Mouse (Mus musculus): ENCODE measurements around the gene Dtx3. TPM values are rescaled to one million over a fixed set of nuclear protein-coding genes. Genes with fewer than 3 reads are reported as not detected.

Gene Dtx3
- polyA plus RNA-seq, 1 experiment = 67.9 TPM

DNA sequence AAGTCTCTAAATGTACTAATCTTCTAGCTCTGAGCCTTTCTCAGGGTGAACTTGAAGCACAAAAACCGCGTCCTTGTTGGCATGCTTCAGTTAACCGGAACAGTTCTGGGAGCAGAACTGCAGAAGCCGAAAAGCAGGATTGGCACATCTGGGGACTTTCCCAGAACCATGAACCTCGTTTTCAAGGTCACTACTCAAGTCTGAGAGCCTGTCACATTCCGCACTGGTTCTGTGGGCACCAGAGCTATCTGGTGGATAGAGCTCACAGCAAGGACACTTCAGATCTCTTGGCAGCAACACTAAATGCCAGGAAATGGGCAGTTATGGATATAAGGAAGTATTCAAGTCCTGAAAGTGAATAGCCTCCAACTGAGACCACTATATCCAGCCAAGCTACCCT lies 48.4 kb downstream of the Dtx3 start:
- Histone ChIP-seq H3K27ac (ENCODE audit: insufficient read depth, low read length) (no peak overlapping the region), H3K36me3 (ENCODE audit: control insufficient read depth, insufficient read depth, low read length) (no peaks in the 10 kb centered on the region), H3K4me1 (ENCODE audit: control insufficient read depth, insufficient read depth, insufficient read length) (peaks cover 5% of the 10 kb centered on the region; the same call in 1 of the 2 replicates), H3K27me3 (ENCODE audit: control insufficient read depth, insufficient read depth, low read length) (no peaks in the 10 kb centered on the region), H3K4me3 (ENCODE audit: extremely low read depth, insufficient read depth, insufficient read length) (no peak overlapping the region)
- 79% methylated on average over 6 of the region's 6 CpGs for WGBS
- TF ChIP-seq POLR2A (IDR thresholded peaks at IDR 0.05; ENCODE audit: low read depth, low read length) (no peak), CTCF (IDR thresholded peaks at IDR 0.05; ENCODE audit: extremely low read depth, insufficient read depth, insufficient read length, insufficient replicate concordance) (no peak)
- DNase-seq (ENCODE audit: low read depth in 1 of 2, low spot score in 2 of 2) = no peak

DNA sequence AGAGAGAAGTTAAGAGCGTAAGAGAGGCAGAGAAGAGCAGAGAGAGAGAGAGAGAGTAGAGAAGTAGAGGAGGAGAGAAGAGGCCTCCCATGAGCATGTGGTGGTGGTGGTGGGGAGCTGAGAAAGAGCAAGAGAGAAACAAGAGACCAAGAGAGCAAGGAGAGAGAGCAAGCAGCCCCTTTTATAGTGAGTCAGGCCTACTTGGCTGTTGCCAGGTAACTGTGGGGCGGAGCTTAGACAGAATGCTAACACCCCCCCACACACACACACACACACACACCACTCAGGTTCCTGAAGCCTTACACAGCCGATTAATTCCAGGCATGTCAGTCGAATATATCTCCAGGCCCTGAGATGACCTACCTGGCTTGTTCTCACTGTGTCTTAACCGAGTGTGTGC lies 50.2 kb downstream of the Dtx3 start:
- H3K27me3 ChIP-seq (ENCODE audit: control insufficient read depth, insufficient read depth, low read length) = no peaks in the 10 kb centered on the region
- no peaks in the 10 kb centered on the region for H3K36me3 ChIP-seq (ENCODE audit: control insufficient read depth, insufficient read depth, low read length)
- DNase-seq (ENCODE audit: low read depth in 1 of 2, low spot score in 2 of 2) = no peak
- H3K4me3 ChIP-seq (ENCODE audit: extremely low read depth, insufficient read depth, insufficient read length) = no peak overlapping the region
- no peak for TF ChIP-seq CTCF (IDR thresholded peaks at IDR 0.05; ENCODE audit: extremely low read depth, insufficient read depth, insufficient read length, insufficient replicate concordance)
- no peak for TF ChIP-seq POLR2A (IDR thresholded peaks at IDR 0.05; ENCODE audit: low read depth, low read length)
- H3K27ac ChIP-seq (ENCODE audit: insufficient read depth, low read length) = 0 out of 2 replicates have a peak overlapping the region, but pooled peaks have one; percentile 19
- 86% methylated on average over 5 of the region's 5 CpGs for WGBS
- H3K4me1 ChIP-seq (ENCODE audit: control insufficient read depth, insufficient read depth, insufficient read length) = peaks cover 17% of the 10 kb centered on the region; the same call in 1 of the 2 replicates

DNA sequence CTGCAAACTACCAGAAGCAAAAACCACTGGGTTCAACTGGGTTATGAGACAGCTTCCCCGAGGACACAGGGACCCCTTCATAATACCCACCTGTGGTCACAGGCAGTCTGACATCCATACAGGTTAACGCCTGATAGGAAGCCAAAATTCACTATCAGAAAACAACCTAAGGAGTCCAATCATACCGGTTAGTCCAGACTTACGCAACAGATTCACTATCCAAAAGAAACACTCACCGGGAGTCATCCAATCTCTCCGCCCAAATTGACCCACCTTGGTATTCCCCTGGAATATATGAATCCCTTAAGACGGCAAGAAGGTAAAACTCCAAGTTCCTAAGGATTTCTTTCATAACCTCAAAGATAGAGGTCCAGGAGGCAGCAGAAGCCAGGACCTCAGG lies 51.0 kb downstream of the Dtx3 start:
- Histone ChIP-seq H3K27me3 (ENCODE audit: control insufficient read depth, insufficient read depth, low read length) (no peaks in the 10 kb centered on the region), H3K36me3 (ENCODE audit: control insufficient read depth, insufficient read depth, low read length) (no peaks in the 10 kb centered on the region), H3K27ac (ENCODE audit: insufficient read depth, low read length) (0 out of 2 replicates have a peak overlapping the region, but pooled peaks have one; percentile 43), H3K4me1 (ENCODE audit: control insufficient read depth, insufficient read depth, insufficient read length) (peaks cover 17% of the 10 kb centered on the region; the same call in 1 of the 2 replicates), H3K4me3 (ENCODE audit: extremely low read depth, insufficient read depth, insufficient read length) (no peak overlapping the region)
- DNase-seq (ENCODE audit: low read depth in 1 of 2, low spot score in 2 of 2) = no peak
- WGBS = 88% methylated on average over 7 of the region's 7 CpGs
- no peak for TF ChIP-seq POLR2A (IDR thresholded peaks at IDR 0.05; ENCODE audit: low read depth, low read length)

GRCm38 (mm10) chr10:127143228-127143627 lies 52.3 kb downstream of the Dtx3 start:
- H3K4me1 ChIP-seq (ENCODE audit: control insufficient read depth, insufficient read depth, insufficient read length) = peaks cover 17% of the 10 kb centered on the region; the same call in 1 of the 2 replicates
- TF ChIP-seq POLR2A (IDR thresholded peaks at IDR 0.05; ENCODE audit: low read depth, low read length) (no peak), CTCF (IDR thresholded peaks at IDR 0.05; ENCODE audit: extremely low read depth, insufficient read depth, insufficient read length, insufficient replicate concordance) (no peak)
- H3K4me3 ChIP-seq (ENCODE audit: extremely low read depth, insufficient read depth, insufficient read length) = no peak overlapping the region
- H3K27me3 ChIP-seq (ENCODE audit: control insufficient read depth, insufficient read depth, low read length) = no peaks in the 10 kb centered on the region
- H3K36me3 ChIP-seq (ENCODE audit: control insufficient read depth, insufficient read depth, low read length) = no peaks in the 10 kb centered on the region
- DNase-seq (ENCODE audit: low read depth in 1 of 2, low spot score in 2 of 2) = no peak
- no peak overlapping the region for H3K27ac ChIP-seq (ENCODE audit: insufficient read depth, low read length)
- WGBS = 95% methylated on average over 8 of the region's 8 CpGs

- H3K27ac ChIP-seq (ENCODE audit: insufficient read depth, low read length) = peak overlapping the region; percentile 92
- no peak overlapping the region for H3K4me3 ChIP-seq (ENCODE audit: extremely low read depth, insufficient read depth, insufficient read length)
- 23% methylated on average over 8 of the region's 8 CpGs for WGBS
- no peaks in the 10 kb centered on the region for H3K36me3 ChIP-seq (ENCODE audit: control insufficient read depth, insufficient read depth, low read length)
- no peaks in the 10 kb centered on the region for H3K27me3 ChIP-seq (ENCODE audit: control insufficient read depth, insufficient read depth, low read length)
- H3K4me1 ChIP-seq (ENCODE audit: control insufficient read depth, insufficient read depth, insufficient read length) = peaks cover 28% of the 10 kb centered on the region; the same call in 1 of the 2 replicates
- DNase-seq (ENCODE audit: low read depth in 1 of 2, low spot score in 2 of 2) = peak in 1 of 2 experiments; percentile 68
- no peak for TF ChIP-seq CTCF (IDR thresholded peaks at IDR 0.05; ENCODE audit: extremely low read depth, insufficient read depth, insufficient read length, insufficient replicate concordance)
- no peak for TF ChIP-seq POLR2A (IDR thresholded peaks at IDR 0.05; ENCODE audit: low read depth, low read length)
Measured at GRCm38 (mm10) chr10:127141500-127141899, 54.0 kb downstream of the Dtx3 start.

DNA sequence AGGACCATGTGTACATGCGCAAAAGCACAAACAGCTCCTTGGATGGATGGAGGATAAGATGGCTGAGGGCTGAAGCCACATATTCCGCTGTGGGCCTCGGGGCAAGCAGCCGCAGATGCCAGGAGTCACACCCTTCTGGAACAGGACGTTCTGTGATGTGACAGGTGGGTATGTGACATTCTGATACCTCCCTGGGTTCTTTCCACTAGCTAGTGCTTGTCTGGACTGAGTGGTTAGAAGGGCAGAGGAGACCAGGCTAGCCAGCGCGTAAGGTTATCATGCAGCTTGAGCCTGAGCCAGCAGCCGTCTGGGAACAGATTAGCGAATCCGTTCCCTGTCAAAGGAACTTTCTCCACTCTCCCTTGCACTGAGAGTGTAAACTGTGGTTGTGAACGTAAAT lies 54.6 kb downstream of the Dtx3 start:
- DNase-seq (ENCODE audit: low read depth in 1 of 2, low spot score in 2 of 2) = no peak
- Histone ChIP-seq H3K27me3 (ENCODE audit: control insufficient read depth, insufficient read depth, low read length) (no peaks in the 10 kb centered on the region), H3K36me3 (ENCODE audit: control insufficient read depth, insufficient read depth, low read length) (no peaks in the 10 kb centered on the region), H3K4me3 (ENCODE audit: extremely low read depth, insufficient read depth, insufficient read length) (no peak overlapping the region), H3K27ac (ENCODE audit: insufficient read depth, low read length) (peak overlapping the region; percentile 92), H3K4me1 (ENCODE audit: control insufficient read depth, insufficient read depth, insufficient read length) (peaks cover 31% of the 10 kb centered on the region; the same call in 1 of the 2 replicates)
- TF ChIP-seq CTCF (IDR thresholded peaks at IDR 0.05; ENCODE audit: extremely low read depth, insufficient read depth, insufficient read length, insufficient replicate concordance) (no peak), POLR2A (IDR thresholded peaks at IDR 0.05; ENCODE audit: low read depth, low read length) (no peak)
- 70% methylated on average over 11 of the region's 11 CpGs for WGBS

Other genes with a start within 250 kb of the Dtx3 start
- 61.4 and 67.3 TPM in 2 replicates for gene Ctdsp2, start 217.0 kb downstream of the Dtx3 start, polyA plus RNA-seq (2012; rRNA removed)
- gene Avil, start 195.0 kb downstream of the Dtx3 start, polyA plus RNA-seq (2012; rRNA removed) = 0.06 and 0.09 TPM in 2 replicates
- 17.1 and 26.3 TPM in 2 replicates for gene Tsfm, start 164.9 kb downstream of the Dtx3 start, polyA plus RNA-seq (2012; rRNA removed)
- 14.6 and 14.9 TPM in 2 replicates for gene Mettl1, start 154.3 kb downstream of the Dtx3 start, polyA plus RNA-seq (2012; rRNA removed)
- gene Eef1akmt3, start 154.2 kb downstream of the Dtx3 start, polyA plus RNA-seq (2012; rRNA removed) = 0.35 and 0.42 TPM in 2 replicates
- 0.20 and 0.26 TPM in 2 replicates for gene Cyp27b1, start 147.5 kb downstream of the Dtx3 start, polyA plus RNA-seq (2012; rRNA removed)
- 3.1 and 4.1 TPM in 2 replicates for gene March9, start 135.5 kb downstream of the Dtx3 start, polyA plus RNA-seq (2012; rRNA removed)
- gene Cdk4, start 132.2 kb downstream of the Dtx3 start, polyA plus RNA-seq (2012; rRNA removed) = 106 and 140 TPM in 2 replicates
- 29.9 and 32.4 TPM in 2 replicates for gene Tspan31, start 125.5 kb downstream of the Dtx3 start, polyA plus RNA-seq (2012; rRNA removed)
- 45.6 and 60.9 TPM in 2 replicates for gene Agap2, start 120.4 kb downstream of the Dtx3 start, polyA plus RNA-seq (2012; rRNA removed)
- 48.7 and 57.4 TPM in 2 replicates for gene Os9, start 74.6 kb downstream of the Dtx3 start, polyA plus RNA-seq (2012; rRNA removed)
- 284 and 346 TPM in 2 replicates for gene B4galnt1, start 30.5 kb downstream of the Dtx3 start, polyA plus RNA-seq (2012; rRNA removed)
- 0.94 and 1.1 TPM in 2 replicates for gene Slc26a10, start 15.1 kb downstream of the Dtx3 start, polyA plus RNA-seq (2012; rRNA removed)
- gene Arhgef25, start 5.6 kb downstream of the Dtx3 start, polyA plus RNA-seq (2012; rRNA removed) = 8.5 and 9.2 TPM in 2 replicates
- gene Pip4k2c, start 15.9 kb upstream of the Dtx3 start, polyA plus RNA-seq (2012; rRNA removed) = 22.2 and 24.3 TPM in 2 replicates
- gene Kif5a, start 67.6 kb upstream of the Dtx3 start, polyA plus RNA-seq (2012; rRNA removed) = 0.41 and 0.72 TPM in 2 replicates
- gene Dctn2, start 70.6 kb upstream of the Dtx3 start, polyA plus RNA-seq (2012; rRNA removed) = 94.8 and 101 TPM in 2 replicates
- gene Mbd6, start 93.3 kb upstream of the Dtx3 start, polyA plus RNA-seq (2012; rRNA removed) = 55.8 and 68.0 TPM in 2 replicates
- gene Mars, start 116.1 kb upstream of the Dtx3 start, polyA plus RNA-seq (2012; rRNA removed) = 33.2 and 40.2 TPM in 2 replicates
- gene Arhgap9, start 126.2 kb upstream of the Dtx3 start, polyA plus RNA-seq (2012; rRNA removed) = 72.7 and 87.2 TPM in 2 replicates
- gene Gli1, start 146.2 kb upstream of the Dtx3 start, polyA plus RNA-seq (2012; rRNA removed) = 0.42 and 0.74 TPM in 2 replicates
- gene Inhbe, start 158.7 kb upstream of the Dtx3 start, polyA plus RNA-seq (2012; rRNA removed) = not detected in 2 replicates
- gene Inhbc, start 174.7 kb upstream of the Dtx3 start, polyA plus RNA-seq (2012; rRNA removed) = not detected in 2 replicates
- gene R3hdm2, start 184.6 kb upstream of the Dtx3 start, polyA plus RNA-seq (2012; rRNA removed) = 67.2 and 67.6 TPM in 2 replicates

Data from spleen, adult 2 months (tissue).